Mouse (Mus musculus): Measurements from ENCODE around the gene Abcd2. TPM values are rescaled to one million over a fixed set of nuclear protein-coding genes. Genes with fewer than 3 reads are reported as not detected.

Gene Abcd2
- under 1 TPM in 1 of 2 experiments, not detected in 1; 0.15 TPM for total RNA-seq (2023)

DNA sequence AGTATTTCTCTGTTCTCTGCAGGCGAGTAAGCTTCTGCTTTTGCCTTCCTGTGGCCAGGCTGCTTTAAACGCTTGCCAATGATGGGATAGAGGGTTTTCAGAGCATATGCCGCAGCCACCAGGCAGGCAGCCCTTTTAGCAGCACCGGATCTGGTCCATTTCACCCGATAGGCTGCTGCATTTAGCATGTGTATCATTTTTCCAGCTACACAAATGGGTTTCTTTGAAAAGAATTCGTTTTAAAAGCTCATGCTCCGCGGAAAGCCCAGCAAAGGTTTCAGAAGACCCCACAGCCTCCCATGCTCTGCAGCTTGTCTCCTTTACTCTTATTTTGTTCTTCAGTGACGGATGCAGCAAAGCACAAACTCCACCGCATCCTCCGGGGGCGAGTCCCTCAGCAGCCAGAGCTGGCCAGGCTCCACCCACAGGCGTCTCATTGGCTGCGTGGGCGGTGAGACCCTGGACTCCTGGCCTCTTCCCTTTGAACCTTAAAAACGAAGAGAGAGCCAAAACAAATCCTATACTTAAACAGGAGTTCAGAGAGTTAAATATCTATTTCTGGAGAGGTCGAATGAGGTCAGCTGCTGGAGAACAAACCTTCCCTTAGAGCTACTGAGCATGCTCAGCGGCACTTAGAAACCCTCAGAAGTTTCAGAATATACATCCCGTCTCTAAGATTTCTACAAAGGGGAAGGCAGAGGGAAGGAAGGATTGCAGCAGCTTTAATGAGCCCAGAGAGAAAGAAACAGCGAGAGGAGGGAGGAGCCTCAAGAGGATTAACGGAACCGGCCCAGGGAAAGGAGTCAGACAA is at the start of gene Abcd2:
TSS of gene Abcd2 (minus strand) at position 388 of the 811 bp plus-strand sequence.

DNA sequence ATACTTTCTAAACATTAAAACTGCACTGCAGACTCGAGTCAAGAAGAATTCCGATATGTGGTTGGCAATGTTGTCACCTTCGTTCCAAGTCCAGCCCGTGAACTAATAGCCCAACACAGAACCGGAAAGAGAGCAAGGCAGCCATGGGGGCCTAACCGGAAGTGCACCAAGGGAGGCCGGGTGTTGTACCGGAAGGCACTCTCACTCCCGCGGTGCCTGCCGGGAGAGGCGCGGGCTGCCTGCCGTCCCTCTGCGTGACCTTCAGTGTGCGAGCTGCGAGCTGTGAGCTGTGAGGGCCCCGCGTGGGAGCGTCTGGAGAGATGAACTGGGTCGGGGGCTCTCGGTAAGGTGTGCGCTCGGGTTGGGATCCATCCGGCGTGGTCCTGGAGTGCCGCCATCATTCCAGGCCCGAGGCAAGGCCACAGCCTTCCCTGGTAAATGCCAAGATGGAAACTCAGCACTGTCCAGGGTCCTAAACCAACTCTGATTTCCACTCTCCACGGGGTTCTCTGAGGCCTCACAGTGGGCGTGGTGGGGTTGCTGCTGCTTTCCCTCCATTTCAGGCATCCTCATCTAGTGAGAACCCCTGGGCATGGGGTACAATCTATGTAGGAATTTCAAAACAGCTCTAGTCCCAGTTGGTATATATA is 7.8 kb upstream of the Abcd2 start, which contains the start of gene CN725425:
TSS of gene CN725425 (plus strand) at position 239 of the 650 bp plus-strand sequence.

Other genes with a start within 250 kb of the Abcd2 start
- gene Kif21a, start 141.9 kb downstream of the Abcd2 start, total RNA-seq (2023), result not detected
- gene CN725425, start 7.7 kb upstream of the Abcd2 start, total RNA-seq (2023), result not detected

Measured in B cell, adult 67 days (primary cell).